Mouse (Mus musculus) T-cell, adult 2 months (primary cell): Measurements from ENCODE around the gene Mpdu1.
"Not testable (repeated sequence)": the region's sequence is repeated elsewhere in the genome, so short reads cannot be mapped to it uniquely, and the experiment has no call there.

Experiments
- DNase-seq: peaks from one replicate; pipeline ENCODE4 v3.0.0; 2022; ENCODE audit warnings: low spot score

The Mpdu1 gene

DNA sequence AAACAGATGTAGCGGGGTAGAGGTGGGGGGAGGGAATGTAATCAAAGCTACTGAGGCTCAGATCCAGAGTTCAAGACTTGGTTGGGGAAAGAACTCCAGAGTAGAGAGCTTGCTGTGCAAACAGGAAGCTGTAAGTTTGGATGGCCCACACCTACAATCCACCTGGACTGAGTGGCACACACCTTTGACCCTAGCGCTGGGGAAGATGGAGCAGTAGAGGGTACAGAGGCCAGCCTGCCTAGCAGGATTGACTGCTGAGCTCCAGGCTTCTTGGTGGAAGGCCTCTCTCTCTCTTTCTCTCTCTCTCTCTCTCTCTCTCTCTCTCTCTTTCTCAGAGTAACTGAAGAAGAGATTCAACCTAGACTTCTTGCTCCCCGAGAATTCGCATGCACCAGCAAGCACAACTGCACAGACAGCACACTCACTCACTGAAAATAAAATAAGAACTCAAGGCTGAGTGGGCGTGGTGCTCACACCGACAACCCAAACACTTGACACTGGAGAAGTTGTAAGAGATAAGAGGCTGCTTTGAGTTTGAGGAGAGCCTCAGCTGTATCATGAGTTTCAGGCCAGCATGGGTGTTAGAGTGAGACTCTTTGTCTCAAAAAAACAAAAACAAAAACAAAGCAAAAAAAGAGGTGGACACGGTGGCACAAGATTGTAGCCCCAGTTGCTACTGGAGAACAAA is 41.9 kb downstream of the Mpdu1 start:
- no peak for DNase-seq

- DNase-seq: no peak
These were observed 44.6 kb downstream of the Mpdu1 start, which contains the start of gene Shbg for GRCm38 (mm10) chr11:69617805-69618204. Shbg (minus strand) TSS chr11:69617905.

DNA sequence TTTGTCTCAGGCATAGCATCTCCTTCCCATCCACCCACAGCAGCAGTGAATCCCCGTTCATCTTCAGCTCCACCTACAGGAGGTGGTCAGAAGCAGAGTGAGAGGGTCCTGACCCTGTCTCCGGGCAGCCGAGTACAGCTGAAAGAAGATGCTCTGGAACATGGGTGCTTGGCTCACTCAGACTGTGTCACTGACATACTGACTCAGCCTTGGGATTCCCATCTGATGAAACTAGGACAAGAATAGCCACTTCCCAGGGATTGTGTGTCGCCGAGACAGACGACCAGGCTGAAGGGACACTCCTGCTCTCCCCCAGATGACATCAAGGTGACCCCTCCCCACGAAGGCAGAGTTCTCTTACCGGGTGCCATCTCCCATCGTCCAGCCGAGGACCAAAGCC is 45.7 kb downstream of the Mpdu1 start:
- no peak for DNase-seq

DNA sequence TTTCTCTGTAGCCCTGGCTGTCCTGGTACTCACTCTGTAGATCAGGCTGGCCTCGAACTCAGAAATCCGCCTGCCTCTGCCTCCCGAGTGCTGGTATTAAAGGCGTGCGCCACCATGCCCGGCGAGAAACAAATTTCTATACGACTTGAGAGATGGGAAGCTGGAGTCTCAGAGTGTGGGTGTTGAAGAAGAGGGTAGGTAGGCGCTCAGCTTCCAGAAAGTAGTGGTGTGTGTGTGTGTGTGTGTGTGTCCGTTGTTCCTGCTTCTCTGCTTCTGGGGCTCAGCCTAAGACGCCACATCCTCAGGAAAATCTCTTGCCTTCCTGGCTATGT is 48.2 kb downstream of the Mpdu1 start:
- not testable (repeated sequence) for DNase-seq

DNA sequence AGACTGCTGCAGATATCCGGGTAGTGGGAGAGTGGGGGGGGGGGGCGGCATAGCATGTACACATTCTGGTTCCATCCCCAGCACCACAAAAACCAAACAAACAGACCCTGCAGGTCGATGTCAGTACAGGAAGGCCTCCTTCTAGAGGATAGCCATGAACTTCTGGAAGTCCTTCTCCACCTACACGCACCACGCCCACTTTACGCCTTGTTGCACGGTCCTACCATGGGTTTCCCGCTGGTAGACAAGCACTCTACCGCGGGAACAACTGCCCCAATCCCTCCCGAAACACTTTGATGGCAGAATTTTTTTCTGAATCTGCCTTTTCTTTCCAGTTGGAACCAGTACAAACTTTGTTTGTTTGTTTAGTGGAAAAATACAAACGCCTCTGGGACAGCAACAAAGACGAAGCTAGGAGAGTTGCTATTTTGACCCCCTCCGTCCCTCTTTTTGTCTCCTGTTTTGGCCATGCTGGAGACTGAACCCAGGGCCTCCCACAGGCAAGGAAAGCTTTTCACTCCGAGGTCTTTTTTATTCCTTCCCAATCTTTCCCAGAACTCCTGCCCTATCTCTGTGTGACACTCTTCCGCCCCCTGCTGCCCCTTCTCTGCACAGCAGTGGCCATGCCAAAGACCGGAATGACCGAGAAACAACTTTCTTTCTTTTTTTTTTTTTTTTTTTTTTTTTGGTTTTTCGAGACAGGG is 48.7 kb downstream of the Mpdu1 start:
- DNase-seq: peak; percentile 34

DNA sequence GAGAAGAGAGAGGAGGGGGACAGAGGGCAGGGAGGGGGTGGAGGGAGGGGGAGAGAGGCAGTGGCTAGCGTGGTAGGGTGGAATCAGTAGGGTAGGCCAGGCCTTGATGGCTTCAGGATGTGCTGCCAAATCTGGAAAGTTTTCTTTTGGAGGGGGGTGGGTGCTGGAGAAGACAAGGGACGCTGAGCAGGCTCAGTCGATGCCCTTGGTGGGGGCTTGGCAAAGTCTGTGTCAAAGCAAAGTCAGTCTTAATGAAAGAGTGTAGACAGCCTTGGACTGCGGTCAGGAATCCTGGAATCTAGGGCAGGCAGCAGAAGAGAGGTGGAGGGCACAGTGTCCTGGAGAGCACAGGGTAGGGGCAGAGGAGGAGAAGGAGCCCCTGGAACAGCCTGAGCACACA is 51.5 kb downstream of the Mpdu1 start:
- no peak for DNase-seq

GRCm38 (mm10) chr11:69609416-69609815 is 53.0 kb downstream of the Mpdu1 start:
- DNase-seq: no peak

- no peak for DNase-seq
These were observed 53.9 kb downstream of the Mpdu1 start for GRCm38 (mm10) chr11:69608525-69608924.

GRCm38 (mm10) chr11:69606832-69607231 is 55.6 kb downstream of the Mpdu1 start:
- no peak for DNase-seq
